Mouse (Mus musculus): ENCODE measurements around the gene Usp12.

Gene Usp12

DNA sequence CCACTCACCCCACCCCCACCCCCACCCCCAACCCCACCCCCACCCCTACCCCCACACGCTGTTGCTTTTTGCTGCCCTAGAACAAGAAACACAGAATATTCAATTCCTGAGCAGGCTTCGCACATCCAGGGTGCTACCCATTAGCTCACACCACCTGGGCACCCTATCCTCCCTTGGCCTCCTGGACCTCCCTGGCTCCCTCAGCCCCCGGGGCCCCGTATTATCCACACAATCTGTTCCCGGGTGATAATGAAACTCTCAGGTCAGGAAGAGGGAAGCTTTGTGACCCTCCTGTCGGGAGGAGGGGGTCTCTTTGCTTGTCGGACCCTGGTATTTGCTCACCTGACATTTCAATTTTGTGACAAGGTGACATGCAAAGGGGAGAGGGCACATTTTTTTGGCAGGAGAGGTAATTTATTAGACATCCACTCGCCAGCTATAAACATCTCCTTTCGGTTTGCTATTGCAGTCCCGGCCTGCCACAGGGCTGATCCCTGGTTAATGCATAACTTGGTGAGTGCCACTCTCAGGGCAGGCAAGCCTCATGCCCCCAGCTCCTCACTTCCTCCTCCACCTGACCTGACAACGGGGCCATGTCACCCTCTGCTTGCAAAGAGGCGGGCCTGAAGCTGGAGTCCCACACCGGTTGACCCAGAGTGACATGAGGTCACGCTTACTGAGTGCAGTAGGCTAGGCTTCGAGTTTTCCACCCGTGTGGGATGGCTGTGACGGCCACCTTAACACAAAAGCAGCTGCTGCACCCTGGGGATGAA lies 107.1 kb downstream of the Usp12 start:
- DNase-seq: no peak

DNA sequence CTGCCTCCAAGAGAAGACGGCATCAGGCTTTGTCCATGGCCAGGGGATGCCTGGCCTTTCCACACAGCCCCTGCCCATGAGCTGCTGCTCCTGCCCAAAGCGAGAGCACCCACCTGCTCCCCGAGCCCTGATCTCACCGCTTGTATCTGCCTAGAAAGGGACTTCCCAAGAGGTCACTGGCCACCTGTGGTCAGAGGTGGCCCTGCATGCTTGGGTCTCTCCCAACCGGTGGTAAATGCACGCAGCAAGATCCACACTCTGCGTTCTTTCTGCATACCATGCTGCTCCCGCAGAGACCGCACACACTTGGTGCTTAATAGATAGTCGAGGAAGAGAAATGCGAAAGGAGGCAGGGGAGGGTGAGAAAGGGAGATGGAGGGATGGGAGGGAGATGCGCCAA lies 107.9 kb downstream of the Usp12 start:
- no peak for DNase-seq

Measured in right cerebral cortex, postnatal 14 days (tissue).